Mouse (Mus musculus) MEL (cell line): Measurements from ENCODE around the gene Esyt1.

ENCODE experiments used
- CTCF ChIP-seq, 3 experiments: IDR thresholded peaks in 2 of 3; conservative IDR thresholded peaks in 1 of 3; 2 replicates each; pipeline ENCODE4 v1.5.1; 2011 to 2012; ENCODE audit warnings: low read length in 3 of 3, low read depth in 2 of 3, mild to moderate bottlenecking in 2 of 3, improper control_type of control experiment in 1 of 3, inconsistent platforms in 1 of 3, mixed read lengths in 1 of 3, moderate library complexity in 1 of 3; ENCODE audit not compliant: control insufficient read depth in 1 of 3, insufficient read depth in 1 of 3, poor library complexity in 1 of 3, severe bottlenecking in 1 of 3
- GATA1 ChIP-seq: IDR thresholded peaks from 2 replicates; pipeline ENCODE4 v1.6.1; 2011; ENCODE audit warnings: low read depth, low read length, improper control_type of control experiment
- MAX ChIP-seq: IDR thresholded peaks from 2 replicates; pipeline ENCODE4 v1.6.1; 2011; ENCODE audit warnings: low read length, improper control_type of control experiment
- NELFE ChIP-seq: IDR thresholded peaks from 2 replicates; pipeline ENCODE4 v1.6.1; 2011; ENCODE audit warnings: low read depth, low read length, improper control_type of control experiment
- NRF1 ChIP-seq: IDR thresholded peaks from 2 replicates; pipeline ENCODE4 v1.6.1; 2014; ENCODE audit warnings: low read depth, mild to moderate bottlenecking, inconsistent platforms, low read length, improper control_type of control experiment, moderate library complexity; ENCODE audit not compliant: poor library complexity, insufficient read depth, severe bottlenecking
- POLR2A ChIP-seq, 2 experiments: IDR thresholded peaks; 2 replicates each; pipeline ENCODE4 v1.6.1; 2011 to 2012; ENCODE audit warnings: low read length in 2 of 2, mild to moderate bottlenecking in 2 of 2, control low read depth in 1 of 2, improper control_type of control experiment in 1 of 2, low read depth in 1 of 2, moderate library complexity in 1 of 2; ENCODE audit not compliant: control insufficient read depth in 1 of 2, insufficient read depth in 1 of 2, poor library complexity in 1 of 2
- TCF12 ChIP-seq: IDR thresholded peaks from 2 replicates; pipeline ENCODE4 v1.6.1; 2014; ENCODE audit warnings: low read depth, mild to moderate bottlenecking, inconsistent platforms, low read length, improper control_type of control experiment, moderate library complexity

DNA sequence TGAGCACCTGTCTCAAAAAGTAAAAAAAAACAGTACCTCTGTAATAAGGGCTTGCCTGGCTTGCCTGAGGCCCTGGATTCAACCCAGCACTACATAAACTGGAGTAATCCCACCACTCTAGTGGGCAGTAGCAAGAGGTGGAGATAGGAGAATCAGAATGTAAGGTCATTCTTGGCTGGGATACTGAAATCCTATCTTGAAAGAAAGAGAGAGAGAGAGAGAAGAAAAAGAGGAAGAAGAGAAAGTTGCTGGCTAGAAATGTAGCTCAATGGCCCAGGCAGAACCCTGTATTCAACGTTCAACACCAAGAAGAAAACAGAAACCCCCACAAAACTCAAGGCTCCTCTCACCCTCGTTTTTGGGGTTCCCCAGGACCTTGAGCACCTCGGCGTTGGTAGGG lies 29.8 kb downstream of the Esyt1 start:
- no peak for TF ChIP-seq CTCF (IDR thresholded peaks at IDR 0.05 in 2 of 3, conservative IDR thresholded peaks at IDR 0.05 in 1 of 3; ENCODE audit: control insufficient read depth in 1 of 3, insufficient read depth in 1 of 3, low read depth in 2 of 3, low read length in 3 of 3, poor library complexity in 1 of 3, severe bottlenecking in 1 of 3)
- TF ChIP-seq POLR2A (IDR thresholded peaks at IDR 0.05; ENCODE audit: control insufficient read depth in 1 of 2, insufficient read depth in 1 of 2, low read depth in 1 of 2, low read length in 2 of 2, poor library complexity in 1 of 2) = no peak
- TF ChIP-seq NRF1 = no peak
- TF ChIP-seq MAX = no peak
- no peak for TF ChIP-seq TCF12
- no peak for TF ChIP-seq GATA1
- no peak for TF ChIP-seq NELFE
